Mouse (Mus musculus) liver, embryonic 14.5 days (tissue): ENCODE data around the gene Cemip2. TPM values are rescaled to one million over a fixed set of nuclear protein-coding genes. Genes with fewer than 3 reads are reported as not detected.

Source experiments
- ATAC-seq: fragments of 200-750 bp; cut with Nextera tagmentation; 2 replicates; pipeline ENCODE4 v1.8.0; 2017; ENCODE audit warnings: moderate number of reproducible peaks, mild to moderate bottlenecking, moderate library complexity; ENCODE audit not compliant: insufficient read depth
- DNase-seq, 3 experiments: peaks; one replicate each; pipeline ENCODE4 v3.0.0-alpha.2; 2012 to 2013; ENCODE audit warnings: low read depth in 3 of 3, low spot score in 3 of 3
- H3K27ac ChIP-seq: fragments of 300-500 bp; sonication (generic); 2 replicates; pipeline ENCODE4 v1.5.1; 2014; ENCODE audit warnings: moderate library complexity, mild to moderate bottlenecking, control low read depth, inconsistent platforms
- H3K27me3 ChIP-seq: fragments of 300-500 bp; sonication (generic); 2 replicates; pipeline ENCODE4 v1.6.1; 2014; ENCODE audit warnings: mild to moderate bottlenecking, low read length, moderate library complexity; ENCODE audit not compliant: control insufficient read depth, insufficient read depth
- H3K36me3 ChIP-seq: fragments of 300-500 bp; sonication (generic); replicated peaks from 2 replicates; pipeline ENCODE4 v1.6.1; 2014; ENCODE audit warnings: low read depth; ENCODE audit not compliant: control insufficient read depth, insufficient read depth
- H3K4me1 ChIP-seq, 2 experiments: fragments of 200-500 bp in 1 of 2; fragments of 300-500 bp in 1 of 2; sonication (generic) in 1 of 2; replicated peaks; 2 replicates each; pipeline ENCODE4 v1.6.1; 2012 to 2014; ENCODE audit warnings: antibody characterized with exemption in 1 of 2, inconsistent platforms in 1 of 2, low read length in 1 of 2; ENCODE audit not compliant: control insufficient read depth in 2 of 2, insufficient read depth in 2 of 2
- H3K4me2 ChIP-seq: fragments of 300-500 bp; sonication (generic); 2 replicates; pipeline ENCODE4 v1.6.1; 2014; ENCODE audit warnings: low read depth, mild to moderate bottlenecking, control low read depth, moderate library complexity
- H3K4me3 ChIP-seq, 2 experiments: fragments of 200-500 bp in 1 of 2; fragments of 300-500 bp in 1 of 2; sonication (generic) in 1 of 2; 2 replicates each; pipeline ENCODE4 v1.5.1; 2012 to 2014; ENCODE audit warnings: low read depth in 2 of 2, low read length in 2 of 2, mild to moderate bottlenecking in 2 of 2, control low read depth in 1 of 2, inconsistent platforms in 1 of 2, moderate library complexity in 1 of 2; ENCODE audit not compliant: insufficient read depth in 1 of 2
- H3K9ac ChIP-seq: fragments of 300-500 bp; sonication (generic); replicated peaks from 2 replicates; pipeline ENCODE4 v1.6.1; 2014; ENCODE audit warnings: mild to moderate bottlenecking, control low read depth, moderate library complexity
- H3K9me3 ChIP-seq: fragments of 300-500 bp; sonication (generic); 2 replicates; pipeline ENCODE4 v1.6.1; 2016; ENCODE audit warnings: low read length, mixed read lengths; ENCODE audit not compliant: control insufficient read depth
- CTCF ChIP-seq: IDR thresholded peaks from 2 replicates; pipeline ENCODE4 v1.5.1; 2016; ENCODE audit warnings: antibody characterized with exemption, low read depth, control low read depth
- EP300 ChIP-seq: IDR thresholded peaks from 2 replicates; pipeline ENCODE4 v1.6.1; 2016; ENCODE audit warnings: antibody characterized with exemption, low read depth
- WGBS: fragments of 180-500 bp; shearing (Covaris S2); extraction: QIAGEN DNeasy Blood & Tissue Kit; methylation state at CpG from one replicate; pipeline ENCODE4 v1.1.7; 2014; ENCODE audit not compliant: insufficient replicate concordance; 5-methylcytosine and 5-hydroxymethylcytosine counted together
- polyA plus RNA-seq, 2 experiments: library from polyadenylated mRNA; depleted of rRNA in 1 of 2; stranded (reverse) in 1 of 2; unstranded in 1 of 2; fragments of >200 nt; fragmentation: Nextera tagmentation in 1 of 2; extraction: Ambion mirVana in 1 of 2; gene quantifications; 2 replicates each; pipeline versions ENCODE4 v1.2.1 to v1.2.3; 2012 to 2014

Gene Cemip2
- polyA plus RNA-seq, 2 experiments, result 3.0 to 6.0 TPM

DNA sequence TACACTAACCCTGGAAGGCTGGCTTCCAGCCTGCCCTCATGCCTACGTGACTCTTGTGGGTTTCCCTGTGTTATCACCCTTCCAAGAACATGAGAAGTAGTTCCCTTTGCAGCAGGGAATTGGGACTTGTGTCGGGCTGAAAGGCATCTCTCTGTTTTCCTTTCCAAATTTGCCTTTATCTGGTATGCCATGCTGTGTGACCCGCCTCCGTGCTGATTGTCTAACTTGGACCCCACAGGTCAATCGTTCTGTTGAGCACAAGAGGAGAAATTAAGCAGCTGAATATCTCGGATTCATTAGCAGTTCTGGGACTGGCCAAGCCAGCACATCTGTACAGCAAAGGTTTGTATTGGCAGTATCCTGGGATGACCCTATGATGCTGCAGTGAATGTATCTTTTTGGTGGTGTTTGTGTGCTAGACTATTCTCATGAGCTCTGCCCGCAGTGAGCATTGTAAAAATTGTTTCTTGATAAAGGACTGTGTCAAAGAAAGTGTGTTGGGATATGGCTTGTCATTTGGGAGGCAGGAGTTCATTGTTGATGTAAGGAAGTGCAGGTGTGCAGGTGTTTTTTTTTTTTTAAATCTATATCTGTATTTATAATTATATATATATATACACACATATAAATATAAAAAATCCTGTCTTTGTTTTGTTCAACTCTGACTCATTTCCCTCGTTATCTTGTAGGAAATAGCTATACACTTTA is 77.4 kb downstream of the Cemip2 start:
- Histone ChIP-seq H3K27ac (no peak overlapping the region), H3K36me3 (no peaks in the 10 kb centered on the region), H3K4me3 (no peak overlapping the region), H3K9ac (no peak overlapping the region), H3K9me3 (no peaks in the 10 kb centered on the region), H3K4me1 (no peaks in the 10 kb centered on the region), H3K27me3 (no peaks in the 10 kb centered on the region), H3K4me2 (no peak overlapping the region)
- 62% methylated on average over 8 of the region's 8 CpGs for WGBS
- ATAC-seq (no peak), DNase-seq (no peak)
- TF ChIP-seq EP300, result no peak
- TF ChIP-seq CTCF, result no peak

DNA sequence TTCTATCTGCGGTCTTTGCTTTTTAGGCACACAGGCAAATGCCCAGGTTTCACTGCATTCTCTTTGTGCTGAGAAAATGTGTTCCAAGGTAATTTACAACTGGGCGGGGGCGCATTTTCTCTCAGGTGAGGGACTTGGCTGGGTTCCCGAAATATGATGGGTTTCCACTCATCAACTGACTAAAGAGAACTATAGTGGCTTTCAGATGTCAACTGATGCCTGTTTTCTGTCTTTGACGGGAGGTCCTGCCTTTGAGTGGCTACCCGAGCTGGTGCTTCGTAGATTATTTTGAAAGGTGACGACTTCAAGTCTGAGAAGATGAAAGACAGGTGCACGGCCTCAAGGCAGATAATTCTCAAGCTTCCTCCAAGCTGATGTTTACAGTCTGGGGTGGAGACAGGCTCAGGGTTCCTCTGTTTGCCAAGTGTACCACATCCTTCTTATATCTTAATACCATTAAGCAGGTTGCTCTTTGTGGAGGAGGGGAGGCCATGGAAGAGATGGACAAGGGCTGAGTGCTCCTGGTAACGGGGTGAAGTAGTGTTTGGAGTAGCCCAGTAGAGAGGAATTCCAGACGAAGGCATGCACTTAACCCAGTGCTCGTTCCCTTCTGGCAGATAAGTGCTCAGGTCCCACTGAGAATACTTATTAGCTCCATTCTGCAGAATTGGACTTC is 80.8 kb downstream of the Cemip2 start:
- Histone ChIP-seq H3K27ac (no peak overlapping the region), H3K4me3 (no peak overlapping the region), H3K27me3 (no peaks in the 10 kb centered on the region), H3K4me1 (no peaks in the 10 kb centered on the region; a peak in 1 of 4 replicates), H3K36me3 (no peaks in the 10 kb centered on the region), H3K9ac (no peak overlapping the region), H3K9me3 (no peaks in the 10 kb centered on the region), H3K4me2 (no peak overlapping the region)
- WGBS, result 69% methylated on average over 12 of the region's 12 CpGs
- no peak for TF ChIP-seq CTCF
- TF ChIP-seq EP300, result no peak
- ATAC-seq (no peak), DNase-seq (no peak)

DNA sequence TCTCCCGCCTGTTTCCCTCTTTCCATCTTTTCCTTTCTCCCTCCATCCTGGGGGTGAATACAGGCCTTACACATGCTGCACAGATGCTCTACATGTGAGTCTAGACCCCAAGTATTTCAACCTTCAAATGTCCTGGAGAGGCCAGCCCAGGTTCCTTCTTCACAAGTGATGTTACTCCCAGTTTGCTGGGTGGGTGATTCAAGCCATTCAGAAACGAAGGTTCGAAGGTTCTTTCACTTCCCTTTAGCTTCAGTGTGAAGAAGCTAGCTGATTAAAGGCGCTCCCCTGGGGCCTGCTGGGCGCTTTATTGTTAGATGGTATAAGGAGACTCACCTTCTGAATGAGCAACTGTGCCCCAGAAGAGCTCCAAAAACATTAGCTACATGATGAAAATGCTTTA is 82.0 kb downstream of the Cemip2 start:
- H3K4me2 ChIP-seq, result no peak overlapping the region
- ATAC-seq (no peak), DNase-seq (no peak)
- no peak for TF ChIP-seq CTCF
- TF ChIP-seq EP300, result no peak
- 62% methylated on average over 5 of the region's 5 CpGs for WGBS
- H3K36me3 ChIP-seq, result no peaks in the 10 kb centered on the region
- H3K9ac ChIP-seq, result no peak overlapping the region
- H3K27me3 ChIP-seq, result no peaks in the 10 kb centered on the region
- H3K9me3 ChIP-seq, result no peaks in the 10 kb centered on the region
- H3K4me3 ChIP-seq, result no peak overlapping the region
- no peak overlapping the region for H3K27ac ChIP-seq
- H3K4me1 ChIP-seq, result no peaks in the 10 kb centered on the region; a peak in 1 of 4 replicates

DNA sequence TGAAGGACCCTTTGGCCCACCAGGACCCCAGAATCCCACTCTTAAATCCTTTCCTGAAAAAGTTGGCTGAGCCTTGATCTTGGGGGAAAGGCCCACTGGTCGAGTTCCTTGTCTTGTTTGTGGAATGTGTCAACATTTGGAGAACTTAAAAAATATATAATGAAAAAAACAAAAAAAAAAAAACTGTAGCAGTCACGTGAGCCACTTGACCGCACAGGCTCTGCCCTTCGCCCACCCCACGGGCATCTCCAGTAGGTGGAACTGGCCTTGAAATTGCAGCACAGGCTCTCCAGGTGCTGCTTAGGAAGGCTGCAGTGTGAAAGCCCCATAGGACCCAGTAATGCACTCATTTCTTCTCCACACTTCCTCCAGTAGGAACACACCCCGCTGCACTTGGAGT is 82.8 kb downstream of the Cemip2 start:
- H3K4me3 ChIP-seq, result no peak overlapping the region
- no peak overlapping the region for H3K9ac ChIP-seq
- H3K4me1 ChIP-seq, result no peaks in the 10 kb centered on the region; a peak in 1 of 4 replicates
- whole genome bisulfite sequencing, result 71% methylated on average over 6 of the region's 6 CpGs
- TF ChIP-seq EP300, result no peak
- no peak for TF ChIP-seq CTCF
- H3K9me3 ChIP-seq, result no peaks in the 10 kb centered on the region
- ATAC-seq (no peak), DNase-seq (no peak)
- H3K27me3 ChIP-seq, result no peaks in the 10 kb centered on the region
- no peak overlapping the region for H3K27ac ChIP-seq
- no peak overlapping the region for H3K4me2 ChIP-seq
- no peaks in the 10 kb centered on the region for H3K36me3 ChIP-seq

DNA sequence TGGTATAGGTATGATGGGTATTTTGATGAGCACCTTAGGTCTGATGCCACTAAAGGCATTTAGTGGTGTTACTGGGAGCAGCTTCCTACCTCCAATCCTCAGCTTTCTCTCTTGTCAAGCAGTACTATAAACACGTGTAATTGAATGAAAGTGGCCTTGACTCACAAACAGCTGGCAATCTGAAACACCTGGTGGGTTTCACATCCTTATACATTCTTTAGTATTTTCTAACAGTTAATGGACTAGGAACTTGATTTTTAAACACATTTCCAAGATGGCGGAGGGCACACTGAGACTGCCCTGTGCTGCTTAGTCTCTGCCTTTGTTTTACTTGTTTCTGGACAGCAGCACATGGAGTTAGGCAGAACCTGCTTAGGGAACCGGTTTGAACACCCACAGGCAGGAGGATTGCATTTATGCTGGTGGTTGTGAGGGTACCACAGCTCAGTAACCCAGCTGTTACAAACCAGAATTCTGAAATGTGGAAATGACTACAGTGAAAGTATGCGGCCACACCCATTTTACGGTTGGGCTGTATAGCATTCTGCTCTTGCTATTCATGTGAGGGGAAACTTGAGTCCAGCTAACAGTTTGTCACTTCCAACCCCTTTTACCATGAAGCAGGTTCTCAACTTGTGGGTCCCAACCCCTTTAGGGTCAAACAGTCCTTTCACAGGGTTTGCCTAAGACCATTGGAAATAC is 84.3 kb downstream of the Cemip2 start:
- WGBS, result 66% methylated on average over 5 of the region's 5 CpGs
- H3K27me3 ChIP-seq, result no peaks in the 10 kb centered on the region
- no peaks in the 10 kb centered on the region for H3K36me3 ChIP-seq
- no peak overlapping the region for H3K4me3 ChIP-seq
- no peak overlapping the region for H3K27ac ChIP-seq
- DNase-seq (no peak), ATAC-seq (no peak)
- no peaks in the 10 kb centered on the region for H3K9me3 ChIP-seq
- H3K4me2 ChIP-seq, result no peak overlapping the region
- H3K9ac ChIP-seq, result no peak overlapping the region
- no peak for TF ChIP-seq EP300
- no peak for TF ChIP-seq CTCF
- no peaks in the 10 kb centered on the region; a peak in 1 of 4 replicates for H3K4me1 ChIP-seq
